Mouse (Mus musculus) heart, postnatal 0 days (tissue): ENCODE measurements around the gene Ahctf1.

ENCODE experiments used
- CTCF ChIP-seq: IDR thresholded peaks from 2 replicates; pipeline ENCODE4 v1.5.1; 2016; ENCODE audit warnings: antibody characterized with exemption, control low read depth, low read depth
- EP300 ChIP-seq: IDR thresholded peaks from 2 replicates; pipeline ENCODE4 v1.6.1; 2016; ENCODE audit warnings: antibody characterized with exemption, low read depth

DNA sequence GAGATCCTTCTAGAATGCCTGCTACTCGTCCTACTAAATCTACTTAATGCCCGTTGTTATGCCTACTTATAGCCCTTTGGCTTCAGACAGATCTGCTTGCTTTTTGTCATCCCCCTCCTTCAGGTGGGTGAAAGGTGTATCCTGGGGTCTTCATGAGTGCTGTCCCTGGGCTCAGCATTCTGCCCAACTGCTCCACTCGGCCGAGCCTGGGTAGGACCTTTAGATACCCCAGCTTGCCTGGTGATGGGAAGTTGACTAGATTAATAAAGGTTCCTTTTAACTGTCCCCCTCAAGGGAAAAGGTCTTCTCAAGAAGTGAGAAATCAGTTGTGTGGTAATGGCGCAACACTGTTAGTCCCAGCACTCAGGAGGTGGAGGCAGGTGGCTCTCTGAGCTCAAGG is 24.6 kb upstream of the Ahctf1 start:
- TF ChIP-seq CTCF, result no peak
- TF ChIP-seq EP300, result no peak
